Mouse (Mus musculus) lung, embryonic 14.5 days (tissue): ENCODE measurements around the gene Zfp94. TPM values are rescaled to one million over a fixed set of nuclear protein-coding genes. Genes with fewer than 3 reads are reported as not detected.

Experiments used
- ATAC-seq: fragments of 200-750 bp; cut with Nextera tagmentation; 2 replicates; pipeline ENCODE4 v1.8.0; 2017; ENCODE audit warnings: mild to moderate bottlenecking, moderate TSS enrichment, moderate library complexity; ENCODE audit not compliant: insufficient read depth
- DNase-seq: peaks from one replicate; pipeline ENCODE4 v3.0.0-alpha.2; 2015
- H3K27ac ChIP-seq: fragments of 300-500 bp; sonication (generic); 2 replicates; pipeline ENCODE4 v1.5.1; 2014; ENCODE audit warnings: low read depth, mild to moderate bottlenecking, moderate library complexity
- H3K27me3 ChIP-seq: fragments of 300-500 bp; sonication (generic); 2 replicates; pipeline ENCODE4 v1.6.1; 2014; ENCODE audit warnings: low read length, control low read depth; ENCODE audit not compliant: insufficient read depth
- H3K36me3 ChIP-seq: fragments of 300-500 bp; sonication (generic); 2 replicates; pipeline ENCODE4 v1.6.1; 2014; ENCODE audit warnings: control low read depth; ENCODE audit not compliant: insufficient read depth
- H3K4me1 ChIP-seq: fragments of 300-500 bp; sonication (generic); 2 replicates; pipeline ENCODE4 v1.6.1; 2014; ENCODE audit warnings: antibody characterized with exemption, control low read depth; ENCODE audit not compliant: insufficient read depth
- H3K4me2 ChIP-seq: fragments of 300-500 bp; sonication (generic); 2 replicates; pipeline ENCODE4 v1.6.1; 2014; ENCODE audit warnings: mild to moderate bottlenecking
- H3K4me3 ChIP-seq: fragments of 300-500 bp; sonication (generic); 2 replicates; pipeline ENCODE4 v1.5.1; 2014; ENCODE audit warnings: low read depth, low read length
- H3K9ac ChIP-seq: fragments of 300-500 bp; sonication (generic); 2 replicates; pipeline ENCODE4 v1.6.1; 2014
- H3K9me3 ChIP-seq: fragments of 300-500 bp; sonication (generic); 2 replicates; pipeline ENCODE4 v1.6.1; 2016; ENCODE audit warnings: low read depth, low read length, control low read depth
- CTCF ChIP-seq: IDR thresholded peaks from 2 replicates; pipeline ENCODE4 v1.5.1; 2016; ENCODE audit warnings: antibody characterized with exemption, low read depth
- WGBS: fragments of 180-500 bp; shearing (Covaris S2); extraction: QIAGEN DNeasy Blood & Tissue Kit; methylation state at CpG from one replicate; pipeline ENCODE4 v1.1.7; 2014; 5-methylcytosine and 5-hydroxymethylcytosine counted together
- microRNA-seq: library from miRNA; unstranded; fragments of <30 nt; microRNA quantifications from one replicate; pipeline ENCODE4, GENCODE M21; 2016; ENCODE audit warnings: borderline number of aligned reads
- polyA plus RNA-seq: library from polyadenylated mRNA; unstranded; fragments of >200 nt; fragmentation: Nextera tagmentation; extraction: Ambion mirVana; gene quantifications from 2 replicates; pipeline ENCODE4 v1.2.1, GENCODE M21; 2014

Gene Zfp94
- polyA plus RNA-seq, 1 experiment from 2014 or later, result 9.8 TPM

DNA sequence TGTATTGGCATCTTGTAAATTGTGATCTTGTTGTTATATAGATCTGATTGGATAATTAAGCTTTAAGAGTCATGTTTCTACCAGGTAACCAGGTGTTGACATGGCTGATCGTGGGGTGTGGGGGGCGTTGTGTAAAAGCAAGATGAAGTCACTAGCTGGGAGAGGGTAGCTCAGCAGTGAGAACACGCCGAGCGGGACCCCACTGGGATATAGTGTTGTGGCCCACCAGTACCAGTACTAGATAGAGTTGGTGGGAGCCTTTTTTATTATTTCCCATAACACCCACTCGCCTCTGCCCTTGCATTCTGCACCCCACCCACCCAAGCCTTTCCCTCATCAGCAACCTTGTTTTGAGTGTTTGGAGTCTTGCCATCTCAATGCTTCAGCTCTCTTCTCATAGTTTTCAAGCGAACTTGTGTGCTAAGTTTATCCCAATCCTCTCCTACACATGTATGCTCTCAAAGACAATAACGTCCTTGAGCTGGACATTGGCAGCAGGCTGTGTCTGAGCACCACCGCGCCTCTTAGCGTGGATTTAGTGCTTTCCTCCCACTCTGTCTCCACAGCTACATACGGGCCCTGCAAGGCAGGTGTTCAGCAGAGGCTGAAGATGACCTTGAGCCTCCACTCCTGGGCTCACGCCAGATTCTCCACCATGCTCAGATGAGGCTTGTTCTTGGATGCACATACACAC lies 57.0 kb downstream of the Zfp94 start:
- ATAC-seq (no peak), DNase-seq (no peak)
- H3K9me3 ChIP-seq, result no peaks in the 10 kb centered on the region
- H3K4me2 ChIP-seq, result no peak overlapping the region
- no peak overlapping the region for H3K4me3 ChIP-seq
- H3K9ac ChIP-seq, result no peak overlapping the region
- no peak for TF ChIP-seq CTCF
- H3K4me1 ChIP-seq, result no peaks in the 10 kb centered on the region
- H3K27me3 ChIP-seq, result no peaks in the 10 kb centered on the region
- 86% methylated on average over 13 of the region's 13 CpGs for WGBS
- peaks cover 16% of the 10 kb centered on the region; the same call in 1 of the 2 replicates for H3K36me3 ChIP-seq
- H3K27ac ChIP-seq, result no peak overlapping the region

DNA sequence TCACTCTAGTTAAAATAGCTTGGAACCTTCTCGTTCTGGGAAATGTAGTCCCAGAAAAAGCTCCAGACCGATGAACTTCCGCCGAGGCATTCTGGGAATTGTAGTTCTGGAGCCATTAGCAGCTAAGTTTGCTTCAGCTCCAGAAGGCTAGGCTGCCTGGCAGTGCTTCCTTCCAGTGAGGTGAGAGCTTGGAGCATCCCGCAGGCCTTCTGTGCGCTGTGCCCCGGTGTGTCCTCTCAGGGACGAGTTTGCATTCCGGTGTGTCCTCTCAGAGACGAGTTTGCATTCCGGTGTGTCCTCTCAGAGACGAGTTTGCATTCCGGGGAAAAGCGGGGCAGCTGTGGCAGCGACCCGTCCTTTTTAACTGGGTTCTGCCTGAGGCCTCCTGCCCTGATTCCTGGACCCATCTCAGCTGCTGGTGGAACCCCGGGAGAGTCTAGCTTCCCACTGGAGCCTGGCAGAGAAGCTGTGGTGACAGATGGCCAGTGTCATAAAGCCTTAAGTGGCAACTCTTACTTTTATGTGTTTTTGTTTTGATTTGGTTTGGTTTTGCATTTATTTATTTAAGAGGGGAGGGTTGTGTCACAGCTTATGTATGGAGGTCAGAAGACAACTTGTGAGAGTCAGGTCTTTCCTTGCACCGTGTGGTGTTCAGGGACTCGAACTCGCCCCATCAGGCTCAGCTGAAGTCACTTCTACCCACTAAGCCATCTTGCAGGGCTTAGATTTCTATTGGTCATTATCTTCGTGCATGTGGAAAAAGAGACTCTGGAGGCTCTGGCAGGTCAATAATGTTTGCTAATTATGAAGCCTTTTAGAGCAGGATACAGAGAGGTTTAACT lies 61.6 kb downstream of the Zfp94 start, which contains the start of gene Zfp108:
Zfp108 (plus strand) TSS at position 162 of the 842 bp plus-strand sequence.
- TF ChIP-seq CTCF, result no peak
- Histone ChIP-seq H3K9ac (peak within 1 kb of the TSS; percentile 62), H3K27me3 (no peaks in the 10 kb centered on the region), H3K9me3 (no peaks in the 10 kb centered on the region), H3K27ac (no peak within 1 kb of the TSS), H3K4me2 (peak within 1 kb of the TSS; percentile 64), H3K36me3 (no peaks in the 10 kb centered on the region), H3K4me1 (no peaks in the 10 kb centered on the region), H3K4me3 (peak within 1 kb of the TSS; percentile 48)
- DNase-seq, result peak; percentile 95
- WGBS, result 16% methylated on average over 21 of the region's 21 CpGs
- peak; percentile 91 for ATAC-seq

DNA sequence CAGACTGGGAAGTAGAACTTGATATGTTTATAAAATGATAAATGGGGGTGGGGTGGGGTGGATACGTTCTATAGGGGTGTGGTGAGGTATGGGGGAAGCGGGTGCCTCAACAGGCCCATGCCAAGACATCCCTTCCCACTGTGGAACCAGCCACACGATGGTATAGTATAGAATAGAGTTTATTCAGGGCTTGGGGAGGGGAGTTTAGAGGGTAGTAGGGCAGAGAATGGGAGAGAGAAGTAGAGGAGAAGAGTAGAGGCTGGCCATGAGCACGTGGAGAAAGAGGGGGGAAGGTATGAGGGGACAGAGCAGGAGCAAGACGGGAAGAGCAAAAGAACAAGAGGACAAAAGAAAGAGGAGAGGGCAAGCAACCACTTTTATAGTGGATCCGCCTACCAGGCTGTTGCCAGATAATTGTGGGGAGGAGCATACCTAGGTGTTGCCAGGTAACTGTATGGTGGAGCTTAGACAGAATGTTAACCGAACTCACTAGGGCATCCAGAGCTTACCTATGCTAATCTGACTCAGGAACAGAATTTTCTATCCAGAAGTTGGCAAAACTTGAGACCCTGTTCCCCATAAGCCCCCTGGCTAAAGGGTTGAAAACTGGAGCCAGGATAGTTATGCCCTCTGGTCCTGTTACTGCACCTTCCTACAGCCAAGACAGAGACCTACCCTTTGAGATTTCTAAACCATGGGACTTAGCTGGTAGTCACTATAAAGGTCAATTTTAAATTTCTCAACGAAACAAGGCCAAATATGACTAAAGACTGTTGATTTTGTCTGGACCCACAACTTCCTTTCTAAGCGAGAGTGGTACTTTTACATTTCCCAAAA lies 62.5 kb downstream of the Zfp94 start:
- DNase-seq (no peak), ATAC-seq (peak; percentile 70)
- Histone ChIP-seq H3K36me3 (no peaks in the 10 kb centered on the region), H3K9me3 (no peaks in the 10 kb centered on the region), H3K4me2 (peak overlapping the region; percentile 64), H3K9ac (no peak overlapping the region; the same call in 1 of the 2 replicates), H3K4me1 (no peaks in the 10 kb centered on the region), H3K4me3 (peak overlapping the region; percentile 48), H3K27me3 (no peaks in the 10 kb centered on the region), H3K27ac (no peak overlapping the region)
- 59% methylated on average over 9 of the region's 9 CpGs for WGBS
- no peak for TF ChIP-seq CTCF

Small RNAs within 50 kb of the gene (microRNA-seq; reads per million reads assigned to microRNA genes)
- gene Gm27592, result not detected

Other genes starting within 250 kb of the Zfp94 start
- 22.8 and 27.2 TPM in 2 replicates for gene Zfp180, start 234.7 kb downstream of the Zfp94 start, polyA plus RNA-seq
- 3.9 and 4.5 TPM in 2 replicates for gene Zfp112, start 204.4 kb downstream of the Zfp94 start, polyA plus RNA-seq
- 16.6 TPM in 2 replicates for gene Zfp235, start 182.5 kb downstream of the Zfp94 start, polyA plus RNA-seq
- 6.7 and 8.2 TPM in 2 replicates for gene Zfp114, start 141.6 kb downstream of the Zfp94 start, polyA plus RNA-seq
- 13.1 and 15.6 TPM in 2 replicates for gene Zfp111, start 105.2 kb downstream of the Zfp94 start, polyA plus RNA-seq
- gene Zfp109, start 79.1 kb downstream of the Zfp94 start, polyA plus RNA-seq, result 4.3 and 4.8 TPM in 2 replicates
- 3.3 and 4.7 TPM in 2 replicates for gene Zfp108, start 61.9 kb downstream of the Zfp94 start, polyA plus RNA-seq
- 8.4 and 8.6 TPM in 2 replicates for gene Zfp93, start 46.2 kb downstream of the Zfp94 start, polyA plus RNA-seq
- 32.1 and 32.4 TPM in 2 replicates for gene Zfp61, start 15.4 kb downstream of the Zfp94 start, polyA plus RNA-seq
- gene Tescl, start 17.3 kb upstream of the Zfp94 start, polyA plus RNA-seq, result not detected in 2 replicates
- not detected in 2 replicates for gene Lypd5, start 32.5 kb upstream of the Zfp94 start, polyA plus RNA-seq
- 1.6 and 1.7 TPM in 2 replicates for gene Kcnn4, start 53.6 kb upstream of the Zfp94 start, polyA plus RNA-seq
- gene Smg9, start 83.0 kb upstream of the Zfp94 start, polyA plus RNA-seq, result 21.5 and 24.5 TPM in 2 replicates
- 0.14 TPM in 1 of 2 replicates, not detected in the other for gene Irgc1, start 135.6 kb upstream of the Zfp94 start, polyA plus RNA-seq
- gene Plaur, start 145.8 kb upstream of the Zfp94 start, polyA plus RNA-seq, result 18.1 and 20.2 TPM in 2 replicates
- gene Cadm4, start 165.4 kb upstream of the Zfp94 start, polyA plus RNA-seq, result 0.34 and 0.72 TPM in 2 replicates
- 36.2 and 37.7 TPM in 2 replicates for gene Zfp428, start 190.3 kb upstream of the Zfp94 start, polyA plus RNA-seq
- gene AC161166.1, start 195.8 kb upstream of the Zfp94 start, polyA plus RNA-seq, result 0.32 and 0.47 TPM in 2 replicates
- 8.0 and 9.3 TPM in 2 replicates for gene Irgq, start 214.0 kb upstream of the Zfp94 start, polyA plus RNA-seq
- gene Pinlyp, start 229.5 kb upstream of the Zfp94 start, polyA plus RNA-seq, result not detected in 2 replicates
- 96.6 and 121 TPM in 2 replicates for gene Xrcc1, start 229.6 kb upstream of the Zfp94 start, polyA plus RNA-seq